Mouse (Mus musculus) adrenal gland, postnatal 36 days (tissue): Measurements from ENCODE around the gene Parp2. TPM values are rescaled to one million over a fixed set of nuclear protein-coding genes. Genes with fewer than 3 reads are reported as not detected.
"Not testable (repeated sequence)": the region's sequence is repeated elsewhere in the genome, so short reads cannot be mapped to it uniquely, and the experiment has no call there.

Experiments used
- DNase-seq, 2 experiments: peaks; one replicate each; pipeline ENCODE4 v3.0.0; 2021; ENCODE audit warnings: mixed read lengths in 1 of 2
- total RNA-seq, 2 experiments: library from RNA; stranded (reverse); gene quantifications; 2 replicates each; pipeline ENCODE4 v1.2.3; 2021

Parp2 gene
- total RNA-seq, 2 experiments from 2014 or later, result 24.1 to 24.4 TPM

DNA sequence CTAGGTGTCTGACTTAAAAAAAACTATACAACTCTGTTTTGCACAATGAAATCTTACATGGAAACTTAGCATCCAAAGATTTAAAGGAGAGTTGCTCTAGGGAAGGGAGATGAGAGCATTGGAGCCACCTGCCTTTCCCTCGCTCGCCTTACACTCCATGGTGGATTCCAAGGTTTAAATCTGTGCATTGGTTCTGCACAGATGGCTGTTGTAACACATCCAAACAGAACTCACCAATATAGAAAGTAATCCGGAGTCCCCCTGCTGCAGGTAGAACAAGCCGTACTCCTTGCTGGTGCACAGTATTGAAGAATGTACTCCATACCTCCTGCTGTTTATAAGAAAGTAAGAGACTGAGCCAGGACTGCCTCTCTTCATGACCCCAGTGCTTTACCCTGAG, 18.9 kb downstream of the Parp2 start:
- DNase-seq, result no peak

DNA sequence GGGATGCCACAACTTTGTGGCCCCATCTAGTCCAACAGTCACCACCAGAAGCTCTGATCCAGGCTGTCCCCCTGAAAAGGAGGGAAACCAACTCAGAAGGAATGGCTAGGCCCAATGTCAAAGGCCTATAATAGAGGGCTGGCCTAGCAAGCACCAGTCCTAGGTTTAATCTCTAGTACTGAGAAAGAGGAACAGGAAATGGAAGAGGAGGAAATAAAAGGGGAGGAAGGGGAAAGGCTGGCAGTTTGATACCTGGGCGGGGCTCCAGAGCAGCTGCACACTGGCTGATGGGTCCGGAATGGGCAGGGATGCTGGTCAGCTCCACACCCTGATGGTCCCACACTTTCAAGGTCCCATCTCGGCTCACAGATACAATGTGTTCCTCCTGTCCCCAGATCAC, 22.2 kb downstream of the Parp2 start:
- DNase-seq, result peak in 1 of 2 experiments; percentile 20

GRCm38 (mm10) chr14:50833964-50834363, 26.3 kb downstream of the Parp2 start:
- peak; percentile 26 to 43 for DNase-seq

GRCm38 (mm10) chr14:50834435-50834834, 26.8 kb downstream of the Parp2 start:
- no peak for DNase-seq

- DNase-seq, result no peak
Observed at GRCm38 (mm10) chr14:50837236-50837635, 29.6 kb downstream of the Parp2 start.

GRCm38 (mm10) chr14:50855788-50856187, 48.1 kb downstream of the Parp2 start:
- no peak for DNase-seq

DNA sequence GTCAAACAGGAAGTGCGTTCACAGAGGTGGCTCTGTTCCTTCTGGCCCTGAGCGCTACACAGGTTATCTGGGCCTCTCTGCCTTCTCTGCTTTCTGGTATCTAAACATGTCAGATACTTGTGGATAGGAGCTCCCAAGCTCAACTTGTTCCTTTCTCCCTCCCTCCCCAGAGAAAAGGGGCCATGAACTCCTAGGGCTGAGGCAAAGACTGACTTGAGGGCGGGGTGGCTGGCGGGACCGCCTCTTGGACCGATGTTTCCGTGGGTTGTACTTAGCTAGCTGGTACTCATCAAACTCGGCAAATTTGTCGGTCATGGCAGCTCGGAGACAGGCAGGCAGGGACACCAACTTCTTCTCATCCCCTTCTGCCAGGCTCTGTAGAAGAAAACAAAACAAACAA, 55.0 kb downstream of the Parp2 start:
- DNase-seq, result no peak

DNA sequence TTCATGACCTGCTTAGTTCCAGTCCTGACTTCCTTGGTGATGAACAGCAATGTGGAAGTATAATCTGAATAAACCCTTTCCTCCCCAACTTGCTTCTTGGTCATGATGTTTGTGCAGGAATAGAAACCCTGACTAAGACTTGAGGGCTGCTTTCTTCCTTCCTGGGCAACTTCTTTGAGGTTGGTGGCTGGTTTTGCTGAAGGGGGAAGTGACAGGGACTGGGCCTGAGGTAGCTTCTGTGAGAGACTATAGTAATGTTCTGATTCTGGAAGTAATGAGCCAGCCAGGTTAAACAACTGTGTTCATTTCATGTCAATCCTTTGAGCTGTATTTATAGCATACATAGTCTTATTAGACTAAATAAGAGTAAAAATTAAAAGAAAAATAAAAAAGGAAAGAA, 57.4 kb downstream of the Parp2 start:
- not testable (repeated sequence) for DNase-seq

DNA sequence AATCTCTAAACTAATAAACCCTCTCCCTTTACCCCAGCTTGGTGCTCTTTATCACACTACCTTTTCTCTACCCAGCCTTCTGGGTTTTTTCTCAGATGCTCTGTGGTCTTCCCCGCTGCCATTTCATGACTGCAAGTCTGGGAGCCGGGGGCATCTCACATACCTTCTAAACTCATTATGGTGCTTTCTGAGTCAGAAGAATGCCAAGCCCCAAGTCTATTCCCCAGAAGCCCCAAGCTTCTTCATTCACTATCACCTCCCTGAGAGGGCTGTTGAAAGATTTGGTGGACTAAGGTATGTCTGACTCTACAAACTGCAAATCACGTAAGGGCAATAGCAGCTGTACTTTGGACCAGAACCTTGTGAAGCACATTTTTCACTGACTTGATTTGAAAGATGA, 59.3 kb downstream of the Parp2 start:
- DNase-seq, result no peak

DNA sequence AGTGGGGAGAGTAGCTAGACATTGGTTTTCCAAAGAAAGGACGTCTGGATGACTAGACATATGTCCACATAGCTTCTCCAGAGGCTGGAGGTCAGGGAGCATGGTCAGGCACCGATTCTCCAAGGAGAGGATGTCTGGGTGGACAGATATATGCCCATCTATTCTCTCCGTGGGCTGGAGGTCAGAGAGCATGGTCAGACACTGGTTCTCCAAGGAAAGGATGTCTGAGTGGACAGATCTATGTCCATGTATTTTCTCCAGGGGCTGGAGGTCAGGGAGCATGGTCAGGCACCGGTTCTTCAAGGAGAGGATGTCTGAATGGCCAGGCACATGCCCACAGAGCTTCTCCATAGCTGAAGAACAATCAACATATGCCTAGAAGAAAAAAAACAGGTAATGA, 60.6 kb downstream of the Parp2 start:
- DNase-seq, result no peak

DNA sequence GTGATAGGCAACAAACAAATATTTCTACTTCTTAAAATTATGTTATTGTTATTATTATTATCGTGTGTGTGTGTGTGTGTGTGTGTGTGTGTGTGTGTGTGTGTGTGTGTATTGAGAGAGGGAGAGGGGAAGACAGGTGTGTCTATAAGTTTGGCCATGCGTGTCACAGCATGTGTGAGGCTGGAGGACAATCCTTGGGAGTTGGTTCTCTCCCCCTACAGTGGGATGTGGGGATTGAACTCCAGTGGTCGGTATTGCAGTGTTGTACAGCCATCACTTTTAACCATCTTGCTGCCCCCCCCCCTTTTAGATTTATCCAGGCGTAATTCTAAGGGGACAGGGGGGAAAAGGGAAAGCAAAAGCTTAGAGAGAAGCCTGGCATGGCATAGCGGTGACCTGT, 61.0 kb downstream of the Parp2 start:
- DNase-seq, result no peak

DNA sequence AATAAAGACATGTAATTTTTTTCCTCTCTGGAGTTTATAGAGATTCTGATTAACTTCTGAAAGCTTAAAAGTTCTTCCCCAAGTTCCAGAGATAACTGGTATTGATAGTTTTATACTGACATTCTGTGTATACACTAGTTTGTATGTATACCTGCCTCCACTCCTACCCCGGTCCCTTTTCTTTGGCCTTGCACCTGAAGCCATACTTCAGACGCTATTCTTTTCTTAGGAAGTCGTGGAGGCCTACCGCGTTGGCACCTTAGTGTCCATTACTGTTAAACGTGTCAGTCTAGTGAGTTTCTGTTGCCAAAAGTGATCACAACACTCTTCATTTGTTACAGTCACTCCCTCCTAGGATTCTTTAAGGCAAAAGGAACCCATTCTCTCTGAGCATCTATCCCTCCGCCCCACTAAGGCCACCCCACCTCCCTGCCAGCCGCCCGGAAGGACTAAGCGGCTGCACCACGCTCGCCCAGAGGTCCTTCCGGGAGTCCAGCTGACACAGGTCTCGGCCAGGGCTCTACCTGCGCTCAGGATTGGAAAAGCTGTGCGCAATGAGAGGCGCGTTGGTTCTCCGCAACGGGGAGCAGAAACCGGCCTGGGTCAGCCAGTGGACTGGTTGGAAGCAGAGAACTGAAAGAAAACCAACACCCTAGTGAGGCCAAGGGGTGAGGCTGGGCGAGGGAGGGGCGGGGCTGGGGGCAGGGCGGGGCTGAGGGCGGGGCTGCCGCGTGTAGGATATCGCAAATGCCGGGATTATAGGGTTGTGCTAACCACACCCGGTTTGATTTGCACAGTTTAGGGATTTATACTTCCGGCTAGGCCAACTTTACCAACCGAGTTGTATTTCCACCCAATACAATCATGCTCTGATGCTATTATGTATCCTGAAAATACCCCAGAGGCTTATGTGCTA, 62.5 kb downstream of the Parp2 start, which contains the start of gene Tep1:
Gene Tep1 (minus strand): TSS at position 672 of the 916 bp plus-strand sequence.
- peak; percentile 76 to 81 for DNase-seq

DNA sequence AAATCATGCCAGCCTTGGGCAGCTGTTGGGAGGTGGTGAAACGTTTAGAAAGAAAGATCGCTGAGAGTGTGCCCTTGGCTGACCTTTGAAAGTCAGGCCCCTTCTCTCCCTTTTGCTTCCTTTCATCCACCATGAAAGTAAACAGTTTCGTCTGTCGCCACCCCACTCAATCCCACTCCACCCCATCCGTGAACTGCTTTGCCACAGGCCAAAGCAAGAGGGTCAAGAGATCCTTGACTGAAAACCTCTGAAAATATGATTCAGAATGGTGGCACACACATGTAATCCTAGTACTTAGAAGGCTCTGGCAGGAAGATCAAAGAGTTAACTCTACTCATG, 63.1 kb downstream of the Parp2 start:
- DNase-seq, result no peak

Other genes starting within 250 kb of the Parp2 start
- gene Olfr744, start 193.0 kb upstream of the Parp2 start, total RNA-seq, result not detected
- not detected for gene Olfr745, start 168.5 kb upstream of the Parp2 start, total RNA-seq
- gene Olfr746, start 160.8 kb upstream of the Parp2 start, total RNA-seq, result not detected
- gene Olfr747, start 114.6 kb upstream of the Parp2 start, total RNA-seq, result not detected
- not detected for gene Olfr748, start 100.5 kb upstream of the Parp2 start, total RNA-seq
- not detected for gene Olfr749, start 62.7 kb upstream of the Parp2 start, total RNA-seq
- gene Ttc5, start 22.3 kb upstream of the Parp2 start, total RNA-seq, result 10 to 100 TPM; 30.8 to 46.9 TPM
- not detected for gene Ccnb1ip1, start 109 bp upstream of the Parp2 start, total RNA-seq
- gene Tep1, start 62.7 kb downstream of the Parp2 start, total RNA-seq, result 10 to 100 TPM; 18.2 to 21.6 TPM
- under 1 TPM; 0.50 to 0.63 TPM for gene Klhl33, start 89.7 kb downstream of the Parp2 start, total RNA-seq
- gene Osgep, start 117.1 kb downstream of the Parp2 start, total RNA-seq, result 10 to 100 TPM; 42.9 to 57.8 TPM
- 10 to 100 TPM; 61.0 to 89.4 TPM for gene Apex1, start 117.1 kb downstream of the Parp2 start, total RNA-seq
- 10 to 100 TPM; 58.5 to 65.6 TPM for gene Pip4p1, start 123.0 kb downstream of the Parp2 start, total RNA-seq
- gene Pnp, start 123.2 kb downstream of the Parp2 start, total RNA-seq, result 10 to 100 TPM; 43.1 to 45.2 TPM
- gene Gm49342, start 136.7 kb downstream of the Parp2 start, total RNA-seq, result 10 to 100 TPM; 37.6 to 46.1 TPM
- gene Pnp2, start 148.2 kb downstream of the Parp2 start, total RNA-seq, result 1 to 10 TPM; 2.1 to 2.9 TPM
- under 1 TPM; 0.23 to 0.26 TPM for gene Rnase10, start 199.9 kb downstream of the Parp2 start, total RNA-seq
- gene Rnase9, start 234.0 kb downstream of the Parp2 start, total RNA-seq, result not detected
- not detected for gene Rnase11, start 242.3 kb downstream of the Parp2 start, total RNA-seq
- not detected for gene Rnase12, start 249.8 kb downstream of the Parp2 start, total RNA-seq